Mouse (Mus musculus) liver, embryonic 14.5 days (tissue): ENCODE measurements around the gene Syngr1.

Experiments
- CTCF ChIP-seq: IDR thresholded peaks from 2 replicates; pipeline ENCODE4 v1.5.1; 2016; ENCODE audit warnings: antibody characterized with exemption, low read depth, control low read depth
- EP300 ChIP-seq: IDR thresholded peaks from 2 replicates; pipeline ENCODE4 v1.6.1; 2016; ENCODE audit warnings: antibody characterized with exemption, low read depth

- no peak for TF ChIP-seq EP300
- TF ChIP-seq CTCF, result no peak
These were observed 11.4 kb downstream of the Syngr1 start for GRCm38 (mm10) chr15:80102495-80102894.
